Mouse (Mus musculus) liver, adult 10 weeks (tissue): ENCODE measurements around the gene Olfr105-ps. TPM values are rescaled to one million over a fixed set of nuclear protein-coding genes. Genes with fewer than 3 reads are reported as not detected.

Experiments
- polyA plus RNA-seq: library from polyadenylated mRNA; stranded (reverse); fragments of 350-450 nt; fragmentation: Illumina TruSeq; extraction: RNeasy Lipid Tissue Mini Kit (QIAGEN cat#74804); gene quantifications from one replicate; pipeline ENCODE4 v1.2.3, GENCODE M21; 2014; ENCODE audit warnings: low read depth, low replicate concordance

Olfr105-ps gene
- not detected for polyA plus RNA-seq

GRCm38 (mm10) chr17:37378733-37379132 lies at the start of gene Olfr105-ps:
Gene Olfr105-ps, plus strand, starts transcription at chr17:37379033.

GRCm38 (mm10) chr17:37339598-37339997 lies 39.2 kb upstream of the Olfr105-ps start, which contains the start of gene Olfr103:
Gene Olfr103, minus strand, starts transcription at chr17:37339698.

GRCm38 (mm10) chr17:37359282-37359681 lies 19.6 kb upstream of the Olfr105-ps start, which contains the start of gene Olfr104-ps:
Gene Olfr104-ps, plus strand, starts transcription at chr17:37359582.

GRCm38 (mm10) chr17:37390093-37390492 lies 11.3 kb downstream of the Olfr105-ps start, which contains the start of gene Olfr106-ps:
Gene Olfr106-ps, plus strand, starts transcription at chr17:37390393.

GRCm38 (mm10) chr17:37398926-37399325 lies 20.1 kb downstream of the Olfr105-ps start, which contains the start of gene Olfr107:
Gene Olfr107, plus strand, starts transcription at chr17:37399226.

Other genes with a start within 250 kb of the Olfr105-ps start
- not detected for gene Olfr93, start 217.5 kb upstream of the Olfr105-ps start, polyA plus RNA-seq
- 0.61 TPM for gene Ubd, start 185.1 kb upstream of the Olfr105-ps start, polyA plus RNA-seq
- gene Olfr94, start 178.0 kb upstream of the Olfr105-ps start, polyA plus RNA-seq = not detected
- not detected for gene Olfr95, start 165.9 kb upstream of the Olfr105-ps start, polyA plus RNA-seq
- gene Olfr96, start 158.9 kb upstream of the Olfr105-ps start, polyA plus RNA-seq = not detected
- not detected for gene Olfr97, start 141.7 kb upstream of the Olfr105-ps start, polyA plus RNA-seq
- not detected for gene Olfr98, start 115.3 kb upstream of the Olfr105-ps start, polyA plus RNA-seq
- gene H2-M3, start 108.8 kb upstream of the Olfr105-ps start, polyA plus RNA-seq = 1.0 TPM
- not detected for gene Olfr99, start 95.6 kb upstream of the Olfr105-ps start, polyA plus RNA-seq
- not detected for gene Olfr101, start 74.7 kb upstream of the Olfr105-ps start, polyA plus RNA-seq
- gene Olfr102, start 62.0 kb upstream of the Olfr105-ps start, polyA plus RNA-seq = not detected
- gene Olfr103, start 39.3 kb upstream of the Olfr105-ps start, polyA plus RNA-seq = not detected
- gene Olfr104-ps, start 19.5 kb upstream of the Olfr105-ps start, polyA plus RNA-seq = not detected
- gene Olfr106-ps, start 11.4 kb downstream of the Olfr105-ps start, polyA plus RNA-seq = not detected
- not detected for gene Olfr107, start 20.2 kb downstream of the Olfr105-ps start, polyA plus RNA-seq
- gene Olfr108, start 66.4 kb downstream of the Olfr105-ps start, polyA plus RNA-seq = not detected
- gene Olfr109, start 79.9 kb downstream of the Olfr105-ps start, polyA plus RNA-seq = not detected
- not detected for gene H2-M2, start 104.5 kb downstream of the Olfr105-ps start, polyA plus RNA-seq
- not detected for gene Olfr110, start 113.4 kb downstream of the Olfr105-ps start, polyA plus RNA-seq
- not detected for gene Olfr111, start 129.0 kb downstream of the Olfr105-ps start, polyA plus RNA-seq
- gene Olfr112, start 190.4 kb downstream of the Olfr105-ps start, polyA plus RNA-seq = not detected
- gene Olfr113, start 198.6 kb downstream of the Olfr105-ps start, polyA plus RNA-seq = not detected
- gene Olfr114, start 213.7 kb downstream of the Olfr105-ps start, polyA plus RNA-seq = not detected
- not detected for gene Olfr115, start 248.1 kb downstream of the Olfr105-ps start, polyA plus RNA-seq
- gene Olfr116, start 248.2 kb downstream of the Olfr105-ps start, polyA plus RNA-seq = not detected